Mouse (Mus musculus): Measurements from ENCODE around the gene Glt6d1. TPM values are rescaled to one million over a fixed set of nuclear protein-coding genes. Genes with fewer than 3 reads are reported as not detected.
"Not testable (repeated sequence)": the region's sequence is repeated elsewhere in the genome, so short reads cannot be mapped to it uniquely, and the experiment has no call there.

Gene Glt6d1
- not detected in 2 replicates for polyA plus RNA-seq (2015; fragmentation: Nextera tagmentation; extraction: Ambion mirVana)

DNA sequence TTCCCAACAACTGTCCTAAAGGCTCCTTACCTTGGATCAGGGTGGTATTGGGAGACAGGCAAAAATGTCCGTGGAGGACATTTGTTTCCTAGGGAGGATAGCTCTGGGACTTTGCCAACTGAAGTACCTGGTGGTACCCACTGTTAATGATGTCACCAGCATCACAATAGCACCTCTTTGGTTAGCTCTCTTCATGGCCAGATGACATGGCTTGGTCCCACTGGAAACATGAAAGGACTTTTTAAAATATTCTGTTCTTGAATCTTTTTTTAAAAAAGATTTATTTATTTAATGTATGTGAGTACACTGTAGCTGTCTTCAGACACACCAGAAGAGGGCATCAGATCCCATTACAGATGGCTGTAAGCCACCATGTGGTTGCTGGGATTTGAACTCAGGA lies at the start of gene Glt6d1:
Gene Glt6d1 (minus strand): TSS at position 101 of the 400 bp plus-strand sequence.
- H3K27me3 ChIP-seq; ATAC-seq (ENCODE audit: insufficient number of reproducible peaks, low FRiP score, low TSS enrichment, low read depth); H3K36me3 ChIP-seq; H3K4me3 ChIP-seq (replicated peaks); H3K4me2 ChIP-seq (replicated peaks); H3K27ac ChIP-seq (replicated peaks); H3K9me3 ChIP-seq (replicated peaks); H3K9ac ChIP-seq; H3K4me1 ChIP-seq: not testable (repeated sequence)
- WGBS, result 66% methylated on average over 1 of the region's 1 CpGs

DNA sequence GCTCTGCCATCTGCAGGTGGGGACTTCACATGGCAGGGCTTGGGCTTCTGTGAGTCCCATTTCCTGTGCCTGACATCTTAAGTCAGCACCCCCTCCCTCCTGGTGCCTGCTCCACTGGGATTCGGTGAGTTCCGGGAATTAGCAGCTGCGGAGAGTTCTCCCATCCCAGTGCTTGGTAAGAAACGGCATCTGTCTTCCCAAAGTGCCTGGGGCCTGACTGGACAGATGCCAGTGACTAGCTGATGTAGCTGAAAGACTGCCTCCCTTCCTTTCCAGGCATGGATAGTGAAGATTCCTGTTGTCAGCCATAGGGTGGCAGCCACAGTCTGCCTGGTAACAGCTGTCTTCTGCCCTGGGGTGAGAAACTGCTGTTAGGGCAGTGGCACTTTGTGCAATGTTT lies 49.8 kb upstream of the Glt6d1 start:
- H3K4me1 ChIP-seq, result peaks cover 15% of the 10 kb centered on the region
- no peaks in the 10 kb centered on the region for H3K36me3 ChIP-seq
- no peak overlapping the region for H3K4me2 ChIP-seq (replicated peaks)
- 2% methylated on average over 4 of the region's 4 CpGs for WGBS
- no peaks in the 10 kb centered on the region for H3K9me3 ChIP-seq (replicated peaks)
- H3K4me3 ChIP-seq (replicated peaks), result no peak overlapping the region
- no peak for ATAC-seq (ENCODE audit: insufficient number of reproducible peaks, low FRiP score, low TSS enrichment, low read depth)
- H3K9ac ChIP-seq, result no peak overlapping the region
- H3K27ac ChIP-seq (replicated peaks), result no peak overlapping the region
- H3K27me3 ChIP-seq, result peaks cover 41% of the 10 kb centered on the region

- H3K27me3 ChIP-seq, result peaks cover 41% of the 10 kb centered on the region
- no peak overlapping the region for H3K27ac ChIP-seq (replicated peaks)
- H3K9ac ChIP-seq, result no peak overlapping the region
- peak overlapping the region; percentile 40 for H3K4me3 ChIP-seq (replicated peaks)
- H3K4me2 ChIP-seq (replicated peaks), result peak overlapping the region; percentile 84
- ATAC-seq (ENCODE audit: insufficient number of reproducible peaks, low FRiP score, low TSS enrichment, low read depth), result no peak
- H3K36me3 ChIP-seq, result no peaks in the 10 kb centered on the region
- peaks cover 15% of the 10 kb centered on the region for H3K4me1 ChIP-seq
- 5% methylated on average over 18 of the region's 18 CpGs for WGBS
- H3K9me3 ChIP-seq (replicated peaks), result no peaks in the 10 kb centered on the region
These were observed 48.6 kb upstream of the Glt6d1 start for GRCm38 (mm10) chr2:25864230-25864629.

- no peak within 1 kb of the TSS for H3K9ac ChIP-seq
These were observed 47.9 kb upstream of the Glt6d1 start, which contains the start of gene Kcnt1 for GRCm38 (mm10) chr2:25863337-25864131. TSS of gene Kcnt1 (plus strand) at chr2:25863734.

GRCm38 (mm10) chr2:25862696-25863270 lies 47.1 kb upstream of the Glt6d1 start:
- Histone ChIP-seq H3K27ac (replicated peaks) (no peak overlapping the region), H3K4me3 (replicated peaks) (no peak overlapping the region), H3K36me3 (no peaks in the 10 kb centered on the region), H3K27me3 (peaks cover 41% of the 10 kb centered on the region), H3K4me1 (peaks cover 15% of the 10 kb centered on the region), H3K4me2 (replicated peaks) (no peak overlapping the region), H3K9me3 (replicated peaks) (no peaks in the 10 kb centered on the region), H3K9ac (no peak overlapping the region)
- no peak for ATAC-seq (ENCODE audit: insufficient number of reproducible peaks, low FRiP score, low TSS enrichment, low read depth)
- 52% methylated on average over 5 of the region's 5 CpGs for whole genome bisulfite sequencing

More at GRCm38 (mm10) chr2:25863337-25864131, 47.9 kb upstream of the Glt6d1 start, which contains the start of gene Kcnt1:
- ATAC-seq (ENCODE audit: insufficient number of reproducible peaks, low FRiP score, low TSS enrichment, low read depth), result no peak
- Histone ChIP-seq H3K27me3 (peaks cover 41% of the 10 kb centered on the region), H3K4me2 (replicated peaks) (peak within 1 kb of the TSS; percentile 84), H3K27ac (replicated peaks) (no peak within 1 kb of the TSS), H3K9me3 (replicated peaks) (no peaks in the 10 kb centered on the region), H3K36me3 (no peaks in the 10 kb centered on the region), H3K4me1 (peaks cover 15% of the 10 kb centered on the region), H3K4me3 (replicated peaks) (peak within 1 kb of the TSS; percentile 40)
- 0% methylated on average over 45 of the region's 53 CpGs for WGBS

DNA sequence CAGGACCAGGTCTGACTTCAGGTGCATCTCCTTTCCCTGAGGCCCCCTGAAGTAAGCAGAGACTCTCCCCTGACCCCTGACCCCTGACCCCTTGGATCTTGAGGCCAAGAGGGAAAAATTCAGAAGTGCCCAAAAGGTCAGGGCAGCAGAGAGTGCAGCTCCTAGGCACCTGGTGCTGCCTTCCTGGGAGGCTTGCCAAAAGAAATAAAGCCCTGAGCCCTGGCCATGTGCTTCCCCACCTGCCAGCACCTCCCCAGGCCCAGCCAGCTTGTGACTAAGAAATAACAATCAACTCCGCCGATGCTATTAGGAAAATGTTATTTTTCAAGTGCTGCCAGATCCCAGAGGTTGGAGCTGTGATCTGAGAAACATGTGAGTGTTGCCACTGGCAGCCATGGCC lies 46.4 kb upstream of the Glt6d1 start:
- no peak for ATAC-seq (ENCODE audit: insufficient number of reproducible peaks, low FRiP score, low TSS enrichment, low read depth)
- Histone ChIP-seq H3K27me3 (peaks cover 41% of the 10 kb centered on the region), H3K27ac (replicated peaks) (no peak overlapping the region), H3K4me3 (replicated peaks) (no peak overlapping the region), H3K4me1 (peaks cover 15% of the 10 kb centered on the region), H3K9ac (no peak overlapping the region), H3K36me3 (no peaks in the 10 kb centered on the region), H3K9me3 (replicated peaks) (no peaks in the 10 kb centered on the region), H3K4me2 (replicated peaks) (no peak overlapping the region)
- WGBS, result 71% methylated on average over 2 of the region's 2 CpGs

- Histone ChIP-seq H3K9me3 (replicated peaks) (no peaks in the 10 kb centered on the region), H3K4me1 (peaks cover 12% of the 10 kb centered on the region), H3K4me2 (replicated peaks) (no peak overlapping the region), H3K4me3 (replicated peaks) (no peak overlapping the region), H3K36me3 (no peaks in the 10 kb centered on the region), H3K27ac (replicated peaks) (no peak overlapping the region), H3K27me3 (peaks cover 25% of the 10 kb centered on the region), H3K9ac (no peak overlapping the region)
- 59% methylated on average over 3 of the region's 3 CpGs for WGBS
- ATAC-seq (ENCODE audit: insufficient number of reproducible peaks, low FRiP score, low TSS enrichment, low read depth), result no peak
These were observed 44.2 kb upstream of the Glt6d1 start for GRCm38 (mm10) chr2:25859891-25860290.

GRCm38 (mm10) chr2:25853998-25854397 lies 38.4 kb upstream of the Glt6d1 start:
- ATAC-seq (ENCODE audit: insufficient number of reproducible peaks, low FRiP score, low TSS enrichment, low read depth), result no peak
- Histone ChIP-seq H3K4me3 (replicated peaks) (no peak overlapping the region), H3K36me3 (no peaks in the 10 kb centered on the region), H3K9ac (no peak overlapping the region), H3K4me1 (0 out of 2 replicates have a peak, but pooled peaks cover 3% of the 10 kb centered on the region), H3K9me3 (replicated peaks) (no peaks in the 10 kb centered on the region), H3K27ac (replicated peaks) (no peak overlapping the region), H3K27me3 (no peaks in the 10 kb centered on the region), H3K4me2 (replicated peaks) (no peak overlapping the region)
- 76% methylated on average over 5 of the region's 5 CpGs for WGBS

DNA sequence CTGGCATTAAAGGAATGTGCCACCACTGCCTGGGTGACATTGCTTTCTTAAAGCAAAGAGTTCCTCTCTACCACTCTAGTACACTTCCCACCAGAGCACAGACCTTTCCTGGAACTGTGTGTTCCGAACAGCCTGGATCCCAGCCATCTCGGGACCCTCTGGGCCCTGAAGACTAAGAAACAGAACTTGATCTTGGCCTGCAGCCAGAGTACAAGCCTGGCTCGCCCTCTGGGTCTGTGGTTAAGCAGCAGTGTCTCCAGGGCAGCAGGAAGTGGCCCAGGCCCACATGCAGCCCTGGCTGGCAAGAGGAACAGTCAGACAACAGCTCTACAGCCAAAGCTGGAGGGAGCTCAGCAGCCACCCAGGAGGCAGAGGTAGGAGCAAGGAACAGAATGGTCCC lies 37.0 kb upstream of the Glt6d1 start:
- Histone ChIP-seq H3K4me3 (replicated peaks) (no peak overlapping the region), H3K4me2 (replicated peaks) (no peak overlapping the region), H3K4me1 (0 out of 2 replicates have a peak, but pooled peaks cover 3% of the 10 kb centered on the region), H3K9me3 (replicated peaks) (no peaks in the 10 kb centered on the region), H3K9ac (no peak overlapping the region), H3K27me3 (no peaks in the 10 kb centered on the region), H3K27ac (replicated peaks) (no peak overlapping the region), H3K36me3 (no peaks in the 10 kb centered on the region)
- WGBS, result 22% methylated on average over 3 of the region's 3 CpGs
- 0 out of 2 replicates have a peak, but pooled peaks have one; percentile 24 for ATAC-seq (ENCODE audit: insufficient number of reproducible peaks, low FRiP score, low TSS enrichment, low read depth)

DNA sequence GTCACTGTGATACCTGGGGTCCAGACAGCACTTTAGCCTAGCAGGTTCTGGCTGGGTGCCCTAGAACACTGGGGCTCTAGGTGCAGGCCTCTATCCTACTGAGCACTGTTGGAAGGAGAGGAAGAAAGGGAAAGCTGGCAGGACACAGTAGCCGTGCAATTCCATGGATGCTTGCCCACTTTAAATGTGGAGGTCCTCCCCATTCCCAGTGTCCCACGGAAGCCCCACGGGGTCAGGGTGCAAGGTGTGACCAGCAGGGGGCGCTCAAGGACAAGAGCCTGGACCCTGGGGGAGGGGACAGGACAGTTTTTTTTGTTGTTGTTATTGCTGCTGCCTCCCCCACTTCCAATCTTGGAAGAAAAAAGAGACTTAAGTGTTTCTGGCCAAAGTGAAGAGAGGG lies 34.7 kb upstream of the Glt6d1 start:
- ATAC-seq (ENCODE audit: insufficient number of reproducible peaks, low FRiP score, low TSS enrichment, low read depth), result no peak
- no peak overlapping the region for H3K27ac ChIP-seq (replicated peaks)
- H3K4me3 ChIP-seq (replicated peaks), result no peak overlapping the region
- WGBS, result 13% methylated on average over 4 of the region's 4 CpGs
- no peaks in the 10 kb centered on the region for H3K36me3 ChIP-seq
- peaks cover 12% of the 10 kb centered on the region for H3K4me1 ChIP-seq
- no peaks in the 10 kb centered on the region for H3K9me3 ChIP-seq (replicated peaks)
- no peaks in the 10 kb centered on the region for H3K27me3 ChIP-seq
- no peak overlapping the region for H3K9ac ChIP-seq
- H3K4me2 ChIP-seq (replicated peaks), result no peak overlapping the region

- Histone ChIP-seq H3K9me3 (replicated peaks) (no peaks in the 10 kb centered on the region), H3K9ac (no peak within 1 kb of the TSS), H3K27me3 (no peaks in the 10 kb centered on the region), H3K36me3 (no peaks in the 10 kb centered on the region), H3K4me1 (peaks cover 9% of the 10 kb centered on the region), H3K4me2 (replicated peaks) (no peak within 1 kb of the TSS), H3K27ac (replicated peaks) (no peak within 1 kb of the TSS), H3K4me3 (replicated peaks) (no peak within 1 kb of the TSS)
- ATAC-seq (ENCODE audit: insufficient number of reproducible peaks, low FRiP score, low TSS enrichment, low read depth), result no peak
- WGBS, result 75% methylated on average over 16 of the region's 16 CpGs
These were observed 31.6 kb upstream of the Glt6d1 start, which contains the start of gene Sohlh1 for GRCm38 (mm10) chr2:25847226-25847625. TSS of gene Sohlh1 (minus strand) at chr2:25847248.

All from embryonic facial prominence, embryonic 15.5 days (tissue).